Mouse (Mus musculus): ENCODE results near the gene Rsph1. TPM values are rescaled to one million over a fixed set of nuclear protein-coding genes. Genes with fewer than 3 reads are reported as not detected.

Rsph1 gene
- total and polyA plus RNA-seq, 2 experiments from 2014 or later: 0.27 to 1.6 TPM

DNA sequence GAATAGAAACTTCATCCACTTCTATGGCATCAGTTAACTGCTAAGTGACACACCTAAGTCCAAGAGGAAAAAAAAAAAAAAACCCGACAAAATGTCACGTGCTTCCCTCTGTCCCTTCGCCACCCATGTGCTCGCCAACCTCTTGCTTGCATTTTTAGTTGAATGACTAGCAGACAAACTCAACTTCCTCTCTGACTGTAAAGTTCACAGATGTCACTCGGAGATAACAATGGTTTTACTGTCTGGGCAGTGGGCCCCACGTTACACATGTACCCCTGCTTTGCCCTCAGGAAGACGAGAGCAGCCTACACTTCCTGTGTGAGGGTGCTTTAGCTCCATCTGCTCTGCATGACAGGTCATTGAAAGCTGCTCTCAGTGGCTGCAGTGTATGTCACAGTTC is 53.3 kb downstream of the Rsph1 start:
- no peak overlapping the region for H3K9ac ChIP-seq (replicated peaks; ENCODE audit: low read depth, low read length)
- H3K27me3 ChIP-seq (ENCODE audit: control insufficient read depth, insufficient read depth, low read length): no peaks in the 10 kb centered on the region
- ATAC-seq (ENCODE audit: insufficient read depth, low read depth) (no peak), DNase-seq (ENCODE audit: low spot score) (no peak)
- H3K4me2 ChIP-seq (ENCODE audit: low read depth, low read length): no peak overlapping the region
- 52% methylated on average over 7 of the region's 7 CpGs for WGBS
- H3K4me3 ChIP-seq (ENCODE audit: low read depth, low read length): no peak overlapping the region
- no peaks in the 10 kb centered on the region for H3K36me3 ChIP-seq (replicated peaks; ENCODE audit: control insufficient read depth, insufficient read depth, low read length)
- TF ChIP-seq CTCF (IDR thresholded peaks at IDR 0.05; ENCODE audit: low read depth): no peak
- no peak for TF ChIP-seq EP300 (IDR thresholded peaks at IDR 0.05; ENCODE audit: low read depth)
- no peak overlapping the region for H3K27ac ChIP-seq (ENCODE audit: low read depth)
- no peaks in the 10 kb centered on the region for H3K4me1 ChIP-seq (ENCODE audit: control insufficient read depth, insufficient read depth)
- H3K9me3 ChIP-seq (replicated peaks; ENCODE audit: control insufficient read depth, low read length): no peaks in the 10 kb centered on the region

DNA sequence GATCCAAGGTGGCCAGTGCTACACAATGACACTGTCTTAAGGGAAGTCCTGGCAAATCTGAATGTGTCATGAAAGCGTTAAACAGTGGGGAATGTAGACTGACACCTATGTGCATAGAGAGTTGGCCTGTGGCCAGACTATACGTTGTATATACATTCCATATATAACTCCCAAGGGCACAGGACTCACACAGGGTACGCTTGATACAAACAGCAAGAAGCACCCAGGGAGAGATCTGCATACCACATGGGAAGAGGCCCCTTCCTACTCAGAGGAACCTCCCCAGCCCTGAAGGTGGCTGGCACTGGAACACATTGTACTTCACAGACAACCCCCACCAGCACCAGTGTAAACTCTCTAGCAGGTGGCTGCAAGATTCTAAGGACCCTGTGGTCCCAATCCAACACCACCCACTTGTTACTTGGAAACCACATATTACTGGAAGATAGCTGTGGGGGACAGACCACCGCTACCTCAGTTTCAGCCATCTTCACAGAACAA is 54.3 kb downstream of the Rsph1 start:
- Histone ChIP-seq H3K4me2 (ENCODE audit: low read depth, low read length) (no peak overlapping the region), H3K27ac (ENCODE audit: low read depth) (no peak overlapping the region), H3K9ac (replicated peaks; ENCODE audit: low read depth, low read length) (no peak overlapping the region), H3K4me3 (ENCODE audit: low read depth, low read length) (no peak overlapping the region), H3K4me1 (ENCODE audit: control insufficient read depth, insufficient read depth) (no peaks in the 10 kb centered on the region), H3K36me3 (replicated peaks; ENCODE audit: control insufficient read depth, insufficient read depth, low read length) (no peaks in the 10 kb centered on the region), H3K27me3 (ENCODE audit: control insufficient read depth, insufficient read depth, low read length) (no peaks in the 10 kb centered on the region), H3K9me3 (replicated peaks; ENCODE audit: control insufficient read depth, low read length) (no peaks in the 10 kb centered on the region)
- no peak for DNase-seq (ENCODE audit: low spot score)
- no peak for ATAC-seq (ENCODE audit: insufficient read depth, low read depth)
- 58% methylated on average over 4 of the region's 4 CpGs for WGBS
- TF ChIP-seq CTCF (IDR thresholded peaks at IDR 0.05; ENCODE audit: low read depth): no peak
- TF ChIP-seq EP300 (IDR thresholded peaks at IDR 0.05; ENCODE audit: low read depth): no peak

DNA sequence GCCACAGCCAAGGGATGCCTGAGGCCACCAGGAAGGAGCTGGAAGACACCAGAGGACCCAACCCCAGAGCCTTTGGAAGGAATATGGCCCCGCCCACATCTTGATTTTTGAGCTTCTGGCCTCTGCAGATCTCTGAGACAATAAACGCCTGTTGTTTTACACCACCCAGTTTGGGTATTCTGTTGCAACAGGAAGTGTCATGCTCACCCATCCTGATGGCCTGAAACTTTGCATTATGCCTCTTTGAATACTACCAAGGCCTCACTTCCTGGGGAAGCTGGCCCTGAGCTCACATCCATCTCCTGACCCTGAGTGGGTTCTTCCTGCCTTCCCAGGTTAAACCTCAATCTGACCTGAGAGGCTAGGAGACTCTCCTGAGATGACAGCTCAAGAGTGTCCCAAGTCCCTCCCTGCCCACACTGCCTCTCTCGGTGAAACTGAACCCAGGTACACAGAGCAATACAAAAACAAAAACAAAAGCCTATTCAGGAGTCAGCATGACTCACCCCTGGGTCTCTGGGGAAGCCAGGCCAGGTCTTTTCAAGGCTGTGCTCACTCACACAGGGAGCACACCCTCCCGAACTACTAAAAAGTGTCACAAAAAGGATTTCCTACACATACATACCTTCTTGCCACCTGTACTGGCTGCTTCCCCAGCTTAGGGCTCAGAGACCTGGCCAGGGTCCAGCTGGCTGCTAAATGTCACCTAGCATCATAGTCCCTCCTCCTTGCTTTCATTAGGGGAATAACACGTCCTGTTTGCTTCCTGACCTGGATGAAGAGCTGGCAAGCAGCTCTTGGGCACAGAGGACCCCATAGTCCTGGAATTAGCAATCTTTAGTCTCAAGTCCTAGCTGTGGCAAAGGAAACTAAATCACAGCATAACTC is 60.9 kb downstream of the Rsph1 start:
- Histone ChIP-seq H3K9me3 (replicated peaks; ENCODE audit: control insufficient read depth, low read length) (no peaks in the 10 kb centered on the region), H3K4me3 (ENCODE audit: low read depth, low read length) (no peak overlapping the region), H3K4me2 (ENCODE audit: low read depth, low read length) (no peak overlapping the region), H3K27me3 (ENCODE audit: control insufficient read depth, insufficient read depth, low read length) (no peaks in the 10 kb centered on the region), H3K9ac (replicated peaks; ENCODE audit: low read depth, low read length) (no peak overlapping the region), H3K27ac (ENCODE audit: low read depth) (no peak overlapping the region), H3K36me3 (replicated peaks; ENCODE audit: control insufficient read depth, insufficient read depth, low read length) (no peaks in the 10 kb centered on the region), H3K4me1 (ENCODE audit: control insufficient read depth, insufficient read depth) (no peaks in the 10 kb centered on the region)
- ATAC-seq (ENCODE audit: insufficient read depth, low read depth): no peak
- 30% methylated on average over 5 of the region's 5 CpGs for WGBS
- DNase-seq (ENCODE audit: low spot score): no peak
- no peak for TF ChIP-seq CTCF (IDR thresholded peaks at IDR 0.05; ENCODE audit: low read depth)
- TF ChIP-seq EP300 (IDR thresholded peaks at IDR 0.05; ENCODE audit: low read depth): no peak

DNA sequence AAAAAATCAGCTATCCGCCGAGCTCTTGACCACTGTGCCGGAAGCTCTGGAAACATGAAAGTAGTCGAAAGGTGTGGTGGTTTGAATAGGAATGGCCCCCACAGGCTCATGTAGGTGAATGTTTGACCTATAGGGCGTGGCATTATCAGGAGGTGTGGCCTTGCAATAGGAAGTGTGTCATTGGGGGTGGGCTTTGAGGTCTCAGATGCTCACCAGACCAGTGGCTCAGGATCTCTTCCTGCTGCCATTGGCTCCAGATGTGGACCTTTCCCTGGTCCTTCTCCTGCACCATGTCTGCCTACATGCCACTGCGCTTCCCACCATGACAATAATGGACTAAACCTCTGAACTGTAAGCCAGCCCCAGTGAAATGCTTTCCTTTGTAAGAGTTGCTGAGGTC is 65.3 kb downstream of the Rsph1 start:
- H3K36me3 ChIP-seq (replicated peaks; ENCODE audit: control insufficient read depth, insufficient read depth, low read length): no peaks in the 10 kb centered on the region
- no peaks in the 10 kb centered on the region for H3K4me1 ChIP-seq (ENCODE audit: control insufficient read depth, insufficient read depth)
- DNase-seq (ENCODE audit: low spot score) (no peak), ATAC-seq (ENCODE audit: insufficient read depth, low read depth) (no peak)
- TF ChIP-seq EP300 (IDR thresholded peaks at IDR 0.05; ENCODE audit: low read depth): no peak
- TF ChIP-seq CTCF (IDR thresholded peaks at IDR 0.05; ENCODE audit: low read depth): no peak
- 82% methylated on average over 6 of the region's 6 CpGs for WGBS
- no peak overlapping the region for H3K27ac ChIP-seq (ENCODE audit: low read depth)
- no peaks in the 10 kb centered on the region for H3K27me3 ChIP-seq (ENCODE audit: control insufficient read depth, insufficient read depth, low read length)
- H3K9ac ChIP-seq (replicated peaks; ENCODE audit: low read depth, low read length): no peak overlapping the region
- H3K9me3 ChIP-seq (replicated peaks; ENCODE audit: control insufficient read depth, low read length): no peaks in the 10 kb centered on the region
- no peak overlapping the region for H3K4me3 ChIP-seq (ENCODE audit: low read depth, low read length)
- no peak overlapping the region for H3K4me2 ChIP-seq (ENCODE audit: low read depth, low read length)

DNA sequence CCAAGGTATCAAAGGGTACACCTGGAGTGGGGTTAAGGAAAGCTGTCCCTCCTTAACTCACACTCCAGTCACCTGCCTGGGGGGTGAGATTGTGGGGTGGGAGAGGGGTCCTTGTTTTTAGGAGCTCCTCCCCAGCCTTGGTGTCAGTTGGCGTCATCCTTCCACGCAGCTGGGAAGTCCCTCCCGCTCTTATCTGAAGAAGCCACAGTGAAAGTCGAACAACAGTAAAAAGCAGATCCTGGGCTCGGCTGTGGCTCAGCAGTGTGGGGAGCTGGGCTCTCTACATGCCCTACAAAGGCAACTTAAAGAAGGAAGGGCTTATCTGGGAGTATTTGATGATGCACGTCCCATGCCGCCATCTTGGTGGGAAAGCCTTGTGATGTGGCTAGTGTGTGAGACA is 66.9 kb downstream of the Rsph1 start:
- DNase-seq (ENCODE audit: low spot score) (no peak), ATAC-seq (ENCODE audit: insufficient read depth, low read depth) (no peak)
- no peak overlapping the region for H3K27ac ChIP-seq (ENCODE audit: low read depth)
- 57% methylated on average over 7 of the region's 7 CpGs for WGBS
- TF ChIP-seq EP300 (IDR thresholded peaks at IDR 0.05; ENCODE audit: low read depth): no peak
- no peak for TF ChIP-seq CTCF (IDR thresholded peaks at IDR 0.05; ENCODE audit: low read depth)
- H3K9me3 ChIP-seq (replicated peaks; ENCODE audit: control insufficient read depth, low read length): no peaks in the 10 kb centered on the region
- no peak overlapping the region for H3K4me3 ChIP-seq (ENCODE audit: low read depth, low read length)
- H3K36me3 ChIP-seq (replicated peaks; ENCODE audit: control insufficient read depth, insufficient read depth, low read length): no peaks in the 10 kb centered on the region
- no peaks in the 10 kb centered on the region for H3K4me1 ChIP-seq (ENCODE audit: control insufficient read depth, insufficient read depth)
- no peak overlapping the region for H3K9ac ChIP-seq (replicated peaks; ENCODE audit: low read depth, low read length)
- no peaks in the 10 kb centered on the region for H3K27me3 ChIP-seq (ENCODE audit: control insufficient read depth, insufficient read depth, low read length)
- H3K4me2 ChIP-seq (ENCODE audit: low read depth, low read length): no peak overlapping the region
